Mouse (Mus musculus) G1E (cell line): ENCODE results near the gene Camkv.

ENCODE experiments used
- CTCF ChIP-seq: IDR thresholded peaks from 2 replicates; pipeline ENCODE4 v1.5.1; 2012; ENCODE audit warnings: low read depth, low read length, inconsistent platforms, mixed read lengths
- GATA1 ChIP-seq: IDR thresholded peaks from 2 replicates; pipeline ENCODE4 v1.6.1; 2012; ENCODE audit warnings: borderline replicate concordance, low read length, inconsistent platforms, mixed read lengths
- POLR2AphosphoS5 ChIP-seq: IDR thresholded peaks from 2 replicates; pipeline ENCODE4 v1.6.1; 2012; ENCODE audit warnings: low read depth, low read length, inconsistent platforms; ENCODE audit not compliant: insufficient replicate concordance

- TF ChIP-seq CTCF (no peak), GATA1 (no peak), POLR2AphosphoS5 (no peak)
Observed at GRCm38 (mm10) chr9:107966676-107967075, 31.2 kb downstream of the Camkv start.
